Mouse (Mus musculus) lung, embryonic 15.5 days (tissue): Measurements from ENCODE around the gene Grin2a. TPM values are rescaled to one million over a fixed set of nuclear protein-coding genes. Genes with fewer than 3 reads are reported as not detected.
A peak's percentile ranks its signal among the peaks of the same experiment; 100 is the strongest.

ENCODE experiments used
- ATAC-seq: fragments of 200-750 bp; cut with Nextera tagmentation; 2 replicates; pipeline ENCODE4 v1.8.0; 2017; ENCODE audit warnings: moderate number of reproducible peaks, borderline replicate concordance; ENCODE audit not compliant: low FRiP score, low TSS enrichment; ENCODE audit errors: extremely low read depth
- H3K27ac ChIP-seq: fragments of 300-500 bp; sonication (generic); 2 replicates; pipeline ENCODE4 v1.5.1; 2015; ENCODE audit warnings: moderate library complexity, mild to moderate bottlenecking, inconsistent platforms
- H3K27me3 ChIP-seq: fragments of 300-500 bp; sonication (generic); 2 replicates; pipeline ENCODE4 v1.6.1; 2015; ENCODE audit warnings: inconsistent platforms
- H3K36me3 ChIP-seq: fragments of 300-500 bp; sonication (generic); 2 replicates; pipeline ENCODE4 v1.6.1; 2015; ENCODE audit warnings: inconsistent platforms
- H3K4me1 ChIP-seq: fragments of 300-500 bp; sonication (generic); 2 replicates; pipeline ENCODE4 v1.6.1; 2015; ENCODE audit warnings: inconsistent platforms
- H3K4me2 ChIP-seq: fragments of 300-500 bp; sonication (generic); 2 replicates; pipeline ENCODE4 v1.6.1; 2015; ENCODE audit warnings: inconsistent platforms, mild to moderate bottlenecking, moderate library complexity
- H3K4me3 ChIP-seq: fragments of 300-500 bp; sonication (generic); 2 replicates; pipeline ENCODE4 v1.5.1; 2015; ENCODE audit warnings: mild to moderate bottlenecking, inconsistent platforms
- H3K9ac ChIP-seq: fragments of 300-500 bp; sonication (generic); 2 replicates; pipeline ENCODE4 v1.6.1; 2015; ENCODE audit warnings: inconsistent platforms
- H3K9me3 ChIP-seq: fragments of 300-500 bp; sonication (generic); 2 replicates; pipeline ENCODE4 v1.6.1; 2016; ENCODE audit warnings: inconsistent platforms
- WGBS: fragments of 180-500 bp; shearing (Covaris S2); methylation state at CpG from one replicate; pipeline ENCODE4 v1.1.7; 2015; 5-methylcytosine and 5-hydroxymethylcytosine counted together
- polyA plus RNA-seq: library from polyadenylated mRNA; unstranded; fragments of >200 nt; fragmentation: Nextera tagmentation; extraction: Ambion mirVana; gene quantifications from 2 replicates; pipeline ENCODE4 v1.2.1, GENCODE M21; 2015

Grin2a gene
- polyA plus RNA-seq, 1 experiment from 2014 or later, result 0.41 TPM

DNA sequence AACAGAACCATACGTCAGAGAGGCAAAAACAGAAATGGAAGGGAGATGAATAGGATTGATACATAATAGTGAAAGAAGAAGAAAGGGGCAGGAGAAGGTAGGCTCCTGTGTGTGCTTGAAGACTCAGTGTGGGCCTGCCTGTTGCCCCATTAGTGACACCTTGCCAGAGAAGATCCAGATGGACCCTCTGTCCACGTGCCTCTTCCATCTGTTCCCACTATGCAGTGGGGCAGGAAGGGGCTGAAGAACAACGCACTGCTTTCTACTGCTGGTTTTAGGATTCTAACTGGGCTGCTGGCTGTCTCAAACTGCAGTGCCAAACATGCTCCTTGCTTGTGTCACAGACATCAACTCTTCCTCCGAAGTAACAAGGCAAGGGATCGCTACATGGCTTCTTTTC lies 391.4 kb downstream of the Grin2a start:
- 72% methylated on average over 5 of the region's 5 CpGs for WGBS

DNA sequence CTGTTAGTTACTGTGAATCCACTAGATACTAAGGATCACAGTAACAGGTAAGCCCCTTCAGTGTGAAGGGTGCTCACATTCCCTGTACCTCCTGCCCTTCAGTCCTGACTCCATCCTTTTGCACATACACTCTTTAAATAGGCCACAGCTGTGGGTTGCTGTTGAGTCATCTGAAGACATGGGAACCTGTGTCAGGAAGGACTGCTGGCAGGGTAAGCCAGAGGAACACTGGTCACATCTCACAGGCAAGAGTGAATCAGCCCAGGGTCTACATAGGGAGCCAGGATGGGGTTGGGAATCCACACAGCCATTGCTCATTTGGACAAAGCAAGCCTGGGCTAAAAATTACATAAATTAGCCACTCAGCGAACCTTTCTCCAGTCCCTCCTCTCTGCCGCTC lies 392.8 kb downstream of the Grin2a start:
- Histone ChIP-seq H3K9ac (no peak overlapping the region), H3K4me1 (no peaks in the 10 kb centered on the region), H3K36me3 (no peaks in the 10 kb centered on the region), H3K27me3 (no peaks in the 10 kb centered on the region), H3K9me3 (no peaks in the 10 kb centered on the region), H3K4me3 (no peak overlapping the region), H3K27ac (no peak overlapping the region), H3K4me2 (no peak overlapping the region)
- WGBS, result 75% methylated on average over 2 of the region's 2 CpGs
- ATAC-seq, result no peak

More for the DNA sequence above, 391.4 kb downstream of the Grin2a start:
- no peaks in the 10 kb centered on the region for H3K36me3 ChIP-seq
- H3K9me3 ChIP-seq, result no peaks in the 10 kb centered on the region
- H3K9ac ChIP-seq, result no peak overlapping the region
- no peak for ATAC-seq
- no peak overlapping the region for H3K27ac ChIP-seq
- no peaks in the 10 kb centered on the region for H3K27me3 ChIP-seq
- H3K4me2 ChIP-seq, result no peak overlapping the region
- H3K4me3 ChIP-seq, result no peak overlapping the region
- no peaks in the 10 kb centered on the region for H3K4me1 ChIP-seq

GRCm38 (mm10) chr16:9589176-9589575 lies 406.2 kb downstream of the Grin2a start:
- Histone ChIP-seq H3K9me3 (no peaks in the 10 kb centered on the region), H3K27ac (no peak overlapping the region), H3K36me3 (no peaks in the 10 kb centered on the region), H3K4me1 (no peaks in the 10 kb centered on the region), H3K4me3 (no peak overlapping the region), H3K27me3 (no peaks in the 10 kb centered on the region), H3K4me2 (no peak overlapping the region), H3K9ac (no peak overlapping the region)
- ATAC-seq, result no peak
- 74% methylated on average over 2 of the region's 2 CpGs for WGBS

GRCm38 (mm10) chr16:9588431-9588830 lies 406.9 kb downstream of the Grin2a start:
- Histone ChIP-seq H3K9ac (no peak overlapping the region), H3K9me3 (no peaks in the 10 kb centered on the region), H3K27ac (no peak overlapping the region), H3K36me3 (no peaks in the 10 kb centered on the region), H3K27me3 (no peaks in the 10 kb centered on the region), H3K4me1 (no peaks in the 10 kb centered on the region), H3K4me2 (no peak overlapping the region), H3K4me3 (no peak overlapping the region)
- WGBS, result 52% methylated on average over 3 of the region's 3 CpGs
- no peak for ATAC-seq

DNA sequence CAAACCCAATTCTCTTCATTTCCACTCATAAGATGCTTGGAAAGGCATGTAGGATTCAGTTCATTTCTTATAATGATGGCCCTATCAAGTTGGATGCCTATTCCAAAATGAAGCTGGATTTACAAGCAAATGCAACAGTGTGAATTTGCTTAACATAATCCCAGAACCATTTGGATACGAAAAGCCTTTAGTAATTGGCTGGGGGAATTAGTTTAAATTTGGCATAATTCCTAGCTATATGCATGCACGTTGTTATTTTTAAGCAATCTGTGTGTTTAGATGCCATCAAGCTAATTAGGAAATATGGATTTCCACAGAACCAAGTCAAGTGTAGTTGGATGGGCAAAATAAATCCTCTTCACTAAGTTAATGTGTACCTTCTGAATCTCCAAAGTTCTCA lies 411.4 kb downstream of the Grin2a start:
- Histone ChIP-seq H3K27me3 (no peaks in the 10 kb centered on the region), H3K4me3 (no peak overlapping the region), H3K27ac (no peak overlapping the region), H3K4me1 (no peaks in the 10 kb centered on the region), H3K9ac (no peak overlapping the region), H3K9me3 (no peaks in the 10 kb centered on the region), H3K4me2 (no peak overlapping the region), H3K36me3 (no peaks in the 10 kb centered on the region)
- WGBS, result 64% methylated on average over 2 of the region's 2 CpGs
- no peak for ATAC-seq

- WGBS, result 45% methylated on average over 1 of the region's 1 CpGs
- no peak overlapping the region for H3K27ac ChIP-seq
- no peaks in the 10 kb centered on the region for H3K4me1 ChIP-seq
- no peak overlapping the region for H3K4me3 ChIP-seq
- H3K9me3 ChIP-seq, result no peaks in the 10 kb centered on the region
- H3K36me3 ChIP-seq, result no peaks in the 10 kb centered on the region
- no peak overlapping the region for H3K4me2 ChIP-seq
- H3K27me3 ChIP-seq, result no peaks in the 10 kb centered on the region
- no peak for ATAC-seq
- no peak overlapping the region for H3K9ac ChIP-seq
These were observed 423.6 kb downstream of the Grin2a start for GRCm38 (mm10) chr16:9571793-9572192.

- H3K27me3 ChIP-seq, result no peaks in the 10 kb centered on the region
- no peak overlapping the region for H3K4me3 ChIP-seq
- no peak overlapping the region for H3K4me2 ChIP-seq
- H3K27ac ChIP-seq, result no peak overlapping the region
- H3K36me3 ChIP-seq, result no peaks in the 10 kb centered on the region
- no peak overlapping the region for H3K9ac ChIP-seq
- no peaks in the 10 kb centered on the region for H3K4me1 ChIP-seq
- 36% methylated on average over 2 of the region's 2 CpGs for WGBS
- H3K9me3 ChIP-seq, result no peaks in the 10 kb centered on the region
- ATAC-seq, result peak; percentile 27; the same call in 1 of the 2 replicates
These were observed 428.1 kb downstream of the Grin2a start for GRCm38 (mm10) chr16:9567286-9567685.

GRCm38 (mm10) chr16:9561816-9562215 lies 433.5 kb downstream of the Grin2a start:
- no peak overlapping the region for H3K4me3 ChIP-seq
- H3K4me2 ChIP-seq, result no peak overlapping the region
- 32% methylated on average over 1 of the region's 1 CpGs for WGBS
- H3K27ac ChIP-seq, result no peak overlapping the region
- ATAC-seq, result no peak
- no peaks in the 10 kb centered on the region for H3K4me1 ChIP-seq
- no peak overlapping the region for H3K9ac ChIP-seq
- no peaks in the 10 kb centered on the region for H3K27me3 ChIP-seq
- H3K36me3 ChIP-seq, result no peaks in the 10 kb centered on the region
- no peaks in the 10 kb centered on the region for H3K9me3 ChIP-seq

DNA sequence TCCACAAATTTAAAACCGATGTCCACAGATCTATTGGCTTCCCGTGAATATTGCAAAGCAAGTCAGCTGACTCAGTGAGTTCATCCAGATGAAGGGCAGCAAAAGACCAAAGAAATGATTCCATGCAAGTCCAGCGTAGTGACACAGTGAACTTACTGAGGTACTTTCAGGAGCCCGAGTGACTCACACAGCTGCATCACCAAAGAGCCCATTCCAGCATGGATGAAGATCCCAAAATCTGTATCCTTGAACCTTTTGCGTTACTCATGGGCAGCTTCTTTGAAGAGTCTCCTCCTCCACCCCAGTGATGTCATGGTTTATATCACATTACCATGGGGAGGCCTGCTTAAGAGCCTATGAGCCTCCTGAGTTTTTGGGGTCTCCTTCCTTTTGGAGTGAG lies 460.2 kb downstream of the Grin2a start:
- ATAC-seq, result no peak
- Histone ChIP-seq H3K27ac (no peak overlapping the region), H3K4me2 (no peak overlapping the region), H3K9ac (no peak overlapping the region), H3K4me1 (no peaks in the 10 kb centered on the region), H3K27me3 (no peaks in the 10 kb centered on the region), H3K36me3 (no peaks in the 10 kb centered on the region), H3K9me3 (no peaks in the 10 kb centered on the region), H3K4me3 (no peak overlapping the region)
- WGBS, result 83% methylated on average over 5 of the region's 5 CpGs

GRCm38 (mm10) chr16:9533564-9534332 lies 461.6 kb downstream of the Grin2a start:
- no peak overlapping the region for H3K4me2 ChIP-seq
- no peaks in the 10 kb centered on the region for H3K36me3 ChIP-seq
- H3K4me3 ChIP-seq, result no peak overlapping the region
- H3K9me3 ChIP-seq, result no peaks in the 10 kb centered on the region
- ATAC-seq, result no peak
- no peaks in the 10 kb centered on the region for H3K27me3 ChIP-seq
- H3K4me1 ChIP-seq, result no peaks in the 10 kb centered on the region
- no peak overlapping the region for H3K9ac ChIP-seq
- WGBS, result 59% methylated on average over 9 of the region's 9 CpGs
- H3K27ac ChIP-seq, result no peak overlapping the region

DNA sequence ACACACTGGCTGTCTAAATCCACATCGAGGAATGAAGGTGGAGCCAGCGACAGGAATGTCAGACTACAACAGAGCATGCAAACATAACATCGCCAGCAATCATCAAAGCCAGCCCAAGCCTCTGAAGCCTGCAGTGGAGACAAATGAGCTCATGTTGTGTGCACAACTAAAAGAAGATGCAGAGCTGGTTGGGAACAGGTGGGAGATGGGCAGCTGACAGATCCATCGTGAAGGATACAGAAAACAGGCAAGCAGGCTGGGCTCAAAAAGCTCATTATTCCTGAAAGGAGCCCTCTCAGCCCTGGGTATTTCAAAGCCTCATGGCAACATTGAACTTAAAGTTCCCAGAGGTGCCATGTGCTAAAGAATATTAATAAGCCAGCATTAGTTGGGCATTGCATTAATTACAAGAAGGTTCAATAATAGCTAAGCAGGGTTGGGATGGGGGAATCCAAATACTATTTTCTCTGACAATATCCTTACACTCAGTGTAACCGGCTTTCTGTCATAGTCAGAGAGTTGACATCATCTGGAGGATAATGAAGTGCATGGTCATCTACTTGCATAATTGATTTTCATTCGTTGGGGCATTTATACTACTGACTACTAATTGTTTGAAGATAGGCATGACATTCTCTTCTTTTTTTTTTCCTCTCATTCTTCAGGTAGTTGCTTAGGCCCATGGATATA lies 462.4 kb downstream of the Grin2a start:
- Histone ChIP-seq H3K27ac (no peak overlapping the region), H3K27me3 (no peaks in the 10 kb centered on the region), H3K9ac (no peak overlapping the region), H3K4me1 (no peaks in the 10 kb centered on the region), H3K9me3 (no peaks in the 10 kb centered on the region), H3K4me3 (no peak overlapping the region), H3K4me2 (no peak overlapping the region), H3K36me3 (no peaks in the 10 kb centered on the region)
- WGBS, result 62% methylated on average over 6 of the region's 6 CpGs
- ATAC-seq, result no peak

GRCm38 (mm10) chr16:9527214-9527613 lies 468.1 kb downstream of the Grin2a start:
- Histone ChIP-seq H3K4me1 (no peaks in the 10 kb centered on the region), H3K4me3 (no peak overlapping the region), H3K9ac (no peak overlapping the region), H3K36me3 (no peaks in the 10 kb centered on the region), H3K27ac (no peak overlapping the region), H3K27me3 (no peaks in the 10 kb centered on the region), H3K4me2 (no peak overlapping the region), H3K9me3 (no peaks in the 10 kb centered on the region)
- 56% methylated on average over 5 of the region's 5 CpGs for WGBS
- no peak for ATAC-seq
